Mouse (Mus musculus) heart, postnatal 4 days (tissue): ENCODE measurements around the gene Pip4k2a. TPM values are rescaled to one million over a fixed set of nuclear protein-coding genes. Genes with fewer than 3 reads are reported as not detected.
"Not testable (repeated sequence)": the region's sequence is repeated elsewhere in the genome, so short reads cannot be mapped to it uniquely, and the experiment has no call there.

Source experiments
- DNase-seq: peaks from one replicate; pipeline ENCODE4 v3.0.0; 2021
- total RNA-seq, 2 experiments: library from RNA; stranded (reverse); gene quantifications; 2 replicates each; pipeline ENCODE4 v1.2.3; 2021

The Pip4k2a gene
- total RNA-seq, result 1 to 10 TPM; 7.9 to 8.1 TPM

GRCm38 (mm10) chr2:18998054-18998478 lies at the start of gene Pip4k2a, which contains the start of gene 4930426L09Rik:
Gene Pip4k2a, minus strand, starts transcription at chr2:18998126.
Gene 4930426L09Rik, plus strand, starts transcription at chr2:18998343.
- DNase-seq, result peak; percentile 94

- no peak for DNase-seq
These were observed 40.1 kb upstream of the Pip4k2a start for GRCm38 (mm10) chr2:19037907-19038570.

GRCm38 (mm10) chr2:19037430-19037829 lies 39.5 kb upstream of the Pip4k2a start:
- DNase-seq, result no peak

GRCm38 (mm10) chr2:19024807-19025206 lies 26.9 kb upstream of the Pip4k2a start:
- peak; percentile 10 for DNase-seq

- no peak for DNase-seq
These were observed 20.1 kb upstream of the Pip4k2a start for GRCm38 (mm10) chr2:19018034-19018433.

GRCm38 (mm10) chr2:19016839-19017238 lies 18.9 kb upstream of the Pip4k2a start:
- DNase-seq, result no peak

- DNase-seq, result no peak
These were observed 18.4 kb upstream of the Pip4k2a start for GRCm38 (mm10) chr2:19016348-19016747.

GRCm38 (mm10) chr2:19011443-19011842 lies 13.5 kb upstream of the Pip4k2a start:
- DNase-seq, result no peak

GRCm38 (mm10) chr2:19010541-19010940 lies 12.6 kb upstream of the Pip4k2a start:
- DNase-seq, result not testable (repeated sequence)

GRCm38 (mm10) chr2:19007580-19007979 lies 9.7 kb upstream of the Pip4k2a start:
- DNase-seq, result no peak

- DNase-seq, result no peak
These were observed 8.2 kb upstream of the Pip4k2a start for GRCm38 (mm10) chr2:19006124-19006523.

- DNase-seq, result no peak
These were observed 6.9 kb upstream of the Pip4k2a start for GRCm38 (mm10) chr2:19004801-19005200.

GRCm38 (mm10) chr2:18999395-18999794 lies 1.5 kb upstream of the Pip4k2a start:
- no peak for DNase-seq

- DNase-seq, result peak; percentile 61
These were observed 447 bp downstream of the Pip4k2a start for GRCm38 (mm10) chr2:18997387-18997971.

GRCm38 (mm10) chr2:18996451-18997211 lies 1.3 kb downstream of the Pip4k2a start:
- DNase-seq, result peak; percentile 27

GRCm38 (mm10) chr2:18992512-18993510 lies 5.1 kb downstream of the Pip4k2a start:
- no peak for DNase-seq

- no peak for DNase-seq
These were observed 9.0 kb downstream of the Pip4k2a start for GRCm38 (mm10) chr2:18988885-18989284.

- DNase-seq, result no peak
These were observed 12.4 kb downstream of the Pip4k2a start for GRCm38 (mm10) chr2:18985506-18985905.

- DNase-seq, result no peak
These were observed 13.7 kb downstream of the Pip4k2a start for GRCm38 (mm10) chr2:18984095-18984847.

GRCm38 (mm10) chr2:18983546-18983945 lies 14.4 kb downstream of the Pip4k2a start:
- no peak for DNase-seq

GRCm38 (mm10) chr2:18982581-18982980 lies 15.3 kb downstream of the Pip4k2a start:
- no peak for DNase-seq
